Mouse (Mus musculus): ENCODE results near the gene Ntpcr. TPM values are rescaled to one million over a fixed set of nuclear protein-coding genes. Genes with fewer than 3 reads are reported as not detected.

Ntpcr gene
- polyA plus RNA-seq, 1 experiment from 2014 or later: 39.8 TPM

DNA sequence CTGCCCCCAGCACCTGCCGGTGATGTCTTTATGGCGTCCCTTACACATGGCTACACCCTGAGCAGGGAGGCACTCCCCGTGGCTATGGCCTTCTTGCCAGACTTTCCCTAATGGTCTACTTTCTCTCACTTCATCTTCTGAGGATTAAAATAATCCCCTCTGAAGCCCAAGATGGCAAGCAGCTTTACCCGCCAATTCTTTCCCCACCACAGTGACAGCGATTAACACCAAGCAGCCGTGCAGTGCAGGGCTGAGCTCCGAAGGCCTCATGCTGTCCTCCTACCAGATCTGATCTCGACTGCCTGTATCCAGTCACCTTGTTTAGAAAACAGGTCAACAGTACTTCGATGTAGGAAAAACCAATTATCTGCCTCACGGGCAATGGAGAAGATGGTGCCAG, 10.9 kb downstream of the Ntpcr start:
- no peak overlapping the region for H3K9ac ChIP-seq (replicated peaks; ENCODE audit: low read depth, low read length)
- no peak overlapping the region for H3K27ac ChIP-seq (ENCODE audit: low read depth, low read length)
- no peaks in the 10 kb centered on the region for H3K36me3 ChIP-seq (ENCODE audit: control insufficient read depth, insufficient read depth, low read length)
- H3K4me2 ChIP-seq (ENCODE audit: low read depth, low read length): no peak overlapping the region
- no peak for ATAC-seq (ENCODE audit: low read depth)
- H3K9me3 ChIP-seq (ENCODE audit: control insufficient read depth, low read length): no peaks in the 10 kb centered on the region
- H3K27me3 ChIP-seq (ENCODE audit: control insufficient read depth, insufficient read depth, low read length): no peaks in the 10 kb centered on the region
- H3K4me1 ChIP-seq (ENCODE audit: control insufficient read depth, insufficient read depth, low read length): no peaks in the 10 kb centered on the region
- WGBS: 83% methylated on average over 10 of the region's 10 CpGs
- no peak overlapping the region for H3K4me3 ChIP-seq (ENCODE audit: low read depth, low read length)

DNA sequence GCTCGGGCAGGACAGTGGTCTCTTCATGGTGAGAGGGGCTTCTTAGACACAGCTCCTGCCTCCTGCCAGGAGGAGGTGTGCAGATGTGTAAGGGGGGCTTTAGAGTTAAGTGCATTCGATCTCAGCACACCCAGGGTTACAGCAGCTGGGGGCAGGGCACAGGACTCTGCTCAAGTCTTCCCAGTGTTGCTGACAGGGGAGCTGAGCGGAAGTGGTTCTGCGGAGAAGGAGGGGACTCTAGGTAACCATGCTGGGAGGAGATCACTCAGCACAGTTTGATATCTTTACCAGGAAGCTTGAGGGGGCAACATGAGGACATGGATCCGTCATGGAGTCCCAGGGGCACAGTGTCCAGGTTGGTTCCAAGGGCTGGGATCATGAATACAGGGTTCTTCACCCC, 11.6 kb downstream of the Ntpcr start:
- ATAC-seq (ENCODE audit: low read depth): no peak
- Histone ChIP-seq H3K9me3 (ENCODE audit: control insufficient read depth, low read length) (no peaks in the 10 kb centered on the region), H3K36me3 (ENCODE audit: control insufficient read depth, insufficient read depth, low read length) (no peaks in the 10 kb centered on the region), H3K4me2 (ENCODE audit: low read depth, low read length) (no peak overlapping the region), H3K4me1 (ENCODE audit: control insufficient read depth, insufficient read depth, low read length) (no peaks in the 10 kb centered on the region), H3K27ac (ENCODE audit: low read depth, low read length) (no peak overlapping the region), H3K4me3 (ENCODE audit: low read depth, low read length) (no peak overlapping the region), H3K9ac (replicated peaks; ENCODE audit: low read depth, low read length) (no peak overlapping the region), H3K27me3 (ENCODE audit: control insufficient read depth, insufficient read depth, low read length) (no peaks in the 10 kb centered on the region)
- WGBS: 74% methylated on average over 5 of the region's 5 CpGs

DNA sequence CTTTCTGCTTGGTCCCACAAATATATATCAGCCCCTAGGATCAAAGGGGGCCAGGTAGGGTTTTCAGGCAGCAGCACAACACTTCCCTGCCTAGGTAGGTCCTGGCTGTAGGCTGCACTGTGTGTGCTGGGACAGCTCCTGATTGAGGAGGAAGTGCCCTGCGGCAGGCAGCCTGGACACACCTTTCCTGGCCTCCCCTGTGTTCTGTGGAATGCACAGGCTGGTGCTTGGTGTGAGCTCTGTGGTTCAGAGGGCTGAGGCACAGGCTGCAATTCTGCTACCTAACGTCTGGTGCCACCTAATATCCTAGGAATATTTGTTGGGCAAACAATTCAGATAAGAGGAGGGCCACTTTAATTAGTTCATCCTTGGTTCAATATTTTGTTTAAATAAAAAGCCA, 12.1 kb downstream of the Ntpcr start:
- 85% methylated on average over 2 of the region's 2 CpGs for WGBS
- H3K4me1 ChIP-seq (ENCODE audit: control insufficient read depth, insufficient read depth, low read length): no peaks in the 10 kb centered on the region

DNA sequence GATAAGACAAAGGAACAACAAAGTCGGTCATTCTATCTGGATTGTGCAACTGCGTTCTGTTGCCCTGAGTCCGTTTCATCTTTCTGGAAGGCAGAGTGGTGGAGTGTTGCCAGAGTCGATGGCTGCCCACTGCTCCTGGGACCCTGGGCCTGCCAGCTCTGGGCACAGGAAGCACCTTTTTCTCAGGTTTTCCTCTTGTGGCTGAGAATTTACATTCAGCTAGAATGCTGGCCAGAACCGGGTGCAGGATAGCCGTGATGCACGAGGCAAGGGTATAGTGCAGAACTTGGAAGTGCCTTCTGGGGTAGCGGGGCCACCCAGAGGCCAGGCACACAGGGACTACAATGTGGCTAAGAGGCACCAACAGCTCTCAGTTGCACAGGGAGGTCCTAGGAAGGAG, 12.6 kb downstream of the Ntpcr start:
- Histone ChIP-seq H3K36me3 (ENCODE audit: control insufficient read depth, insufficient read depth, low read length) (no peaks in the 10 kb centered on the region), H3K4me2 (ENCODE audit: low read depth, low read length) (no peak overlapping the region), H3K4me1 (ENCODE audit: control insufficient read depth, insufficient read depth, low read length) (no peaks in the 10 kb centered on the region), H3K4me3 (ENCODE audit: low read depth, low read length) (no peak overlapping the region), H3K27me3 (ENCODE audit: control insufficient read depth, insufficient read depth, low read length) (no peaks in the 10 kb centered on the region), H3K27ac (ENCODE audit: low read depth, low read length) (no peak overlapping the region), H3K9ac (replicated peaks; ENCODE audit: low read depth, low read length) (no peak overlapping the region), H3K9me3 (ENCODE audit: control insufficient read depth, low read length) (no peaks in the 10 kb centered on the region)
- no peak for ATAC-seq (ENCODE audit: low read depth)
- 85% methylated on average over 8 of the region's 8 CpGs for WGBS

More for the DNA sequence above, 12.1 kb downstream of the Ntpcr start:
- H3K27ac ChIP-seq (ENCODE audit: low read depth, low read length): no peak overlapping the region
- no peaks in the 10 kb centered on the region for H3K36me3 ChIP-seq (ENCODE audit: control insufficient read depth, insufficient read depth, low read length)
- no peak overlapping the region for H3K9ac ChIP-seq (replicated peaks; ENCODE audit: low read depth, low read length)
- H3K27me3 ChIP-seq (ENCODE audit: control insufficient read depth, insufficient read depth, low read length): no peaks in the 10 kb centered on the region
- no peak overlapping the region for H3K4me3 ChIP-seq (ENCODE audit: low read depth, low read length)
- no peak overlapping the region for H3K4me2 ChIP-seq (ENCODE audit: low read depth, low read length)
- ATAC-seq (ENCODE audit: low read depth): no peak
- H3K9me3 ChIP-seq (ENCODE audit: control insufficient read depth, low read length): no peaks in the 10 kb centered on the region

DNA sequence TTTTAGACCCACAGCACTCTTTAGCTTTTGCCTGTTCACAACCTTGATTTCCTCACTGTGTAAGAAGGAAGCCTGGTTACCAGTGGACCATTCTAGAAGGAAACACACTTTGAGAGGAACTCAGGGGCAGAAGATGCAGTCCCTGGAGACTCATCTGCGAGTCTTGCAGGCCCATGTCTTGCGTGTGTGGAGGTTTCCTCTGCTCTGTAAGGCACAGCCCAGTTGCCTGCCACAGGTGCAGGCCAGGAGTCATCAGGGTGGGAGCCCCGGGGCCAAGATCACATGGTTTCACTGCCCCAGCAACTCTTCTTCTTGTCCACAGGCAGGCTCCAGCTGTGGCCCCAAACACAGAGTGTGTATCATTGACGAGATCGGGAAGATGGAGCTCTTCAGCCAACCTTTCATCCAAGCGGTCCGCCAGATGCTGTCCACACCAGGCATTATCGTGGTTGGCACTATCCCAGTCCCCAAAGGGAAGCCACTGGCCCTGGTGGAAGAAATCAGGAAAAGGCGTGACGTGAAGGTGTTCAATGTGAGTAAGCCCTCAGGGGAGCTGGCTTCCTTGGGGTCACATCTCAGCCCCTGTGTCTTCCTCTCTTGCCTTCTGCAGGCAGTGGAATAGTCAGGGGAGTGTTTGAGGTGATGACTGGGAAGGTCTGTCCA, 15.3 kb downstream of the Ntpcr start:
- H3K4me3 ChIP-seq (ENCODE audit: low read depth, low read length): no peak overlapping the region
- H3K9me3 ChIP-seq (ENCODE audit: control insufficient read depth, low read length): no peaks in the 10 kb centered on the region
- H3K4me1 ChIP-seq (ENCODE audit: control insufficient read depth, insufficient read depth, low read length): no peaks in the 10 kb centered on the region
- H3K9ac ChIP-seq (replicated peaks; ENCODE audit: low read depth, low read length): no peak overlapping the region
- no peaks in the 10 kb centered on the region for H3K36me3 ChIP-seq (ENCODE audit: control insufficient read depth, insufficient read depth, low read length)
- WGBS: 93% methylated on average over 10 of the region's 10 CpGs
- H3K4me2 ChIP-seq (ENCODE audit: low read depth, low read length): no peak overlapping the region
- H3K27me3 ChIP-seq (ENCODE audit: control insufficient read depth, insufficient read depth, low read length): no peaks in the 10 kb centered on the region
- H3K27ac ChIP-seq (ENCODE audit: low read depth, low read length): no peak overlapping the region
- ATAC-seq (ENCODE audit: low read depth): no peak

DNA sequence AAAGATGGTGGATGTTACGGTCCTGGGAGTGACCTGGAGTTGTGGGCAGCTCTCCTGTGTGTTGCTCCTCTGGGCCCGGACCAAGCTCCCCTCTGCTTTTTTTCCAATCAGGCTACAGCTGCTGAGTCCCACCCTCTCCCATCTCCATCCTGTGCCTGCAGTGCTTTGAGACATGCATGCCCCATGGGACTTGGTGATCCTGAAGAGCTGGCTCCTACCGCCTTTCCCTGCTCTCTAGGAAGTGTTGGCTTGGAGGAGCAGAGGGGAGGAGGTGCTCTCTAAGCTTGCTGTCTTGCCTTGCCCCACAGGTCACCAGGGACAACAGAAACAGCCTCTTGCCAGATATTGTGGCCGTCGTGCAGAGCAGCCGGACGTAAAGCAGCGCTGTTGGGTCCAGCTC, 17.6 kb downstream of the Ntpcr start:
- H3K4me2 ChIP-seq (ENCODE audit: low read depth, low read length): no peak overlapping the region
- no peaks in the 10 kb centered on the region for H3K27me3 ChIP-seq (ENCODE audit: control insufficient read depth, insufficient read depth, low read length)
- H3K36me3 ChIP-seq (ENCODE audit: control insufficient read depth, insufficient read depth, low read length): no peaks in the 10 kb centered on the region
- no peak overlapping the region for H3K27ac ChIP-seq (ENCODE audit: low read depth, low read length)
- H3K9ac ChIP-seq (replicated peaks; ENCODE audit: low read depth, low read length): no peak overlapping the region
- WGBS: 79% methylated on average over 8 of the region's 8 CpGs
- no peaks in the 10 kb centered on the region for H3K4me1 ChIP-seq (ENCODE audit: control insufficient read depth, insufficient read depth, low read length)
- H3K4me3 ChIP-seq (ENCODE audit: low read depth, low read length): no peak overlapping the region
- no peak for ATAC-seq (ENCODE audit: low read depth)
- H3K9me3 ChIP-seq (ENCODE audit: control insufficient read depth, low read length): no peaks in the 10 kb centered on the region

DNA sequence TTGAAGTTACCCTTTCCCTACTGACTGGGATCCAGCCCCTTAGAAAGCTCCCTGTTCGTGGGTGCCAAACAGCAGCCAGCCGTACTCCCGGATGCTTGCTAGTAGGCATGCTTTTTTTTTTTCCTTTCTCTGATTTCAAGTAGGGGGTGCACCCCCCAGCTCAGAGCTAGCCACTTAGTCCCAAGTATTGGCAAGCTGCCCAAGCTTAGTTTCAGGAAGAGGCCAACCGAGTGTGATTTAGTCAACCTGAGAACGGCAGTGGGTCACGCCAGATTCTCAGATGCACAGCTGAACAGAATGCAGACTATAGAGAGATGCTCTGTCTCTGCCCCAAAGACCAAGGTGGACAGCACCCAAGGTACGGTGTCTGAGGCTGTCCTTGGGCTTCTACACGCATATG, 21.1 kb downstream of the Ntpcr start:
- no peak overlapping the region for H3K4me3 ChIP-seq (ENCODE audit: low read depth, low read length)
- H3K27me3 ChIP-seq (ENCODE audit: control insufficient read depth, insufficient read depth, low read length): no peaks in the 10 kb centered on the region
- H3K4me1 ChIP-seq (ENCODE audit: control insufficient read depth, insufficient read depth, low read length): no peaks in the 10 kb centered on the region
- H3K4me2 ChIP-seq (ENCODE audit: low read depth, low read length): no peak overlapping the region
- no peak for ATAC-seq (ENCODE audit: low read depth)
- WGBS: 67% methylated on average over 8 of the region's 8 CpGs
- H3K9me3 ChIP-seq (ENCODE audit: control insufficient read depth, low read length): no peaks in the 10 kb centered on the region
- H3K9ac ChIP-seq (replicated peaks; ENCODE audit: low read depth, low read length): 0 out of 2 replicates have a peak overlapping the region, but pooled peaks have one; percentile 3
- H3K27ac ChIP-seq (ENCODE audit: low read depth, low read length): no peak overlapping the region
- H3K36me3 ChIP-seq (ENCODE audit: control insufficient read depth, insufficient read depth, low read length): no peaks in the 10 kb centered on the region

DNA sequence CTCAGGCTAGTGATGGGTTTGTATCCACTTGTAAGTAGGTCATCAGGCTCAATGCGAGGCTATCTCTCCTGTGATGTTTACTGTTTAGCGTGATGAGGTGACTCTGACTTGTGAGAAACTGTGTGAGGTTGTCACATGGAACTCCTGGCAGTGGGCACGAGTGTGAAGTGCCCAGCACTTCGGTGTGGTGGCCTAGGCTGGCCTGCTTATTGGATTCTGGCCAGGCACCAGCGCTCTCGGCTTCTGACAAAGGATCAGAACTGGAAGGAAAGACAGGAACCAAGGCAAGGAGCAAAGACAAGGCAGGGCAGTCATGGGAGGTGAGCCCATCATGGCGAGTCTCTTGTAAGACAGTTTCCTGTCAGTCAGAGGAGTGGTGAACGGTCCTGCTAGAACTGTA, 26.1 kb downstream of the Ntpcr start:
- H3K9ac ChIP-seq (replicated peaks; ENCODE audit: low read depth, low read length): no peak overlapping the region
- H3K4me3 ChIP-seq (ENCODE audit: low read depth, low read length): no peak overlapping the region
- 0 out of 2 replicates have a peak, but pooled peaks cover 3% of the 10 kb centered on the region for H3K4me1 ChIP-seq (ENCODE audit: control insufficient read depth, insufficient read depth, low read length)
- ATAC-seq (ENCODE audit: low read depth): no peak
- H3K9me3 ChIP-seq (ENCODE audit: control insufficient read depth, low read length): no peaks in the 10 kb centered on the region
- H3K36me3 ChIP-seq (ENCODE audit: control insufficient read depth, insufficient read depth, low read length): 0 out of 2 replicates have a peak, but pooled peaks cover 2% of the 10 kb centered on the region
- WGBS: 75% methylated on average over 8 of the region's 8 CpGs
- H3K4me2 ChIP-seq (ENCODE audit: low read depth, low read length): no peak overlapping the region
- no peaks in the 10 kb centered on the region for H3K27me3 ChIP-seq (ENCODE audit: control insufficient read depth, insufficient read depth, low read length)
- no peak overlapping the region for H3K27ac ChIP-seq (ENCODE audit: low read depth, low read length)

DNA sequence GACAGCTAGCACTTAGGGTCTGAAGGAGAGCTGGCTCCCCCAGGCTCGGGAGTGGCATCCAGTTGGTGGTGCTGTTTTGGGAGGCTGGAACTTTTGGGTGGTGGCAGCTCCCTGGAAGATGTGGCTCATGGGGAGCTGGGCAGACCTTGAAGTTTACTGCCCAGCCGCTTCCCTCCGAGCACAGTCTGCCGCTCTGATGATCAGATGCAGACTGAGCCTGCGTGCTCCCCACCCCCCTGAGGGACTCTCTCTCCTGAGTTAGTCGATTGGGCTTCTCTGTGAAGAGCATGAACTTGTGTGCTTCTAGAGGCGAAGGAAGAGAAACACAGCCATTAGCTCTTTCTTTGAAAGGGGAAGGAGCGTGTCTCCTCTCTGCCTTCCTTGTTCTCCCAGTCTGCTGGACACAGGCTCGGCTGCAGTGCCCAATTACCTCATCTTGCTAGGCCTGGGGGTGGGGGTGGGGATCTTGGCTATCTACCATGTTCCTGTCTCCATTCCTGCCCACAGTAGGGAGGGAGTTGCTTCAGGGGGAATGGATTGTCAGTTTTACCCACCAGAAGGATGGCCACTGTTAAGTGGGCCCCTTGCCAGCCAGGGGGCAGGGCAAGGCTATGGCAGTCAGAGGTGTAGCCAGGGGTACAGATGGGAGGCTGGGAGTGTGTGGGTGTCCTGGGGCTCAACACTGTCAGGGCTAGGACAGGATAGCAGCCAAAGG, 26.8 kb downstream of the Ntpcr start:
- no peak overlapping the region for H3K4me2 ChIP-seq (ENCODE audit: low read depth, low read length)
- ATAC-seq (ENCODE audit: low read depth): peak; percentile 61; the same call in 1 of the 2 replicates
- H3K27ac ChIP-seq (ENCODE audit: low read depth, low read length): no peak overlapping the region
- H3K4me1 ChIP-seq (ENCODE audit: control insufficient read depth, insufficient read depth, low read length): 0 out of 2 replicates have a peak, but pooled peaks cover 3% of the 10 kb centered on the region
- WGBS: 42% methylated on average over 9 of the region's 9 CpGs
- H3K36me3 ChIP-seq (ENCODE audit: control insufficient read depth, insufficient read depth, low read length): 0 out of 2 replicates have a peak, but pooled peaks cover 5% of the 10 kb centered on the region
- no peaks in the 10 kb centered on the region for H3K27me3 ChIP-seq (ENCODE audit: control insufficient read depth, insufficient read depth, low read length)
- H3K4me3 ChIP-seq (ENCODE audit: low read depth, low read length): no peak overlapping the region
- H3K9ac ChIP-seq (replicated peaks; ENCODE audit: low read depth, low read length): no peak overlapping the region
- no peaks in the 10 kb centered on the region for H3K9me3 ChIP-seq (ENCODE audit: control insufficient read depth, low read length)

Measured in neural tube, embryonic 14.5 days (tissue).